Mouse (Mus musculus) thymus, postnatal 25 days (tissue): ENCODE data around the gene Gm21190.
"Not testable (repeated sequence)": the region's sequence is repeated elsewhere in the genome, so short reads cannot be mapped to it uniquely, and the experiment has no call there.

Source experiments
- DNase-seq: peaks from one replicate; pipeline ENCODE4 v3.0.0; 2022

Gm21190 gene

GRCm38 (mm10) chr5:15529122-15529521 is at the start of gene Gm21190:
Gm21190 (minus strand) TSS chr5:15529222.
- DNase-seq: not testable (repeated sequence)

GRCm38 (mm10) chr5:15577033-15577432 is 48.0 kb upstream of the Gm21190 start, which contains the start of gene Gm21083:
Gm21083 (plus strand) TSS chr5:15577333.
- not testable (repeated sequence) for DNase-seq

- not testable (repeated sequence) for DNase-seq
These were observed 44.7 kb upstream of the Gm21190 start for GRCm38 (mm10) chr5:15573735-15574134.

GRCm38 (mm10) chr5:15561425-15562264 is 32.6 kb upstream of the Gm21190 start:
- not testable (repeated sequence) for DNase-seq

GRCm38 (mm10) chr5:15558654-15559053 is 29.6 kb upstream of the Gm21190 start:
- DNase-seq: not testable (repeated sequence)

- not testable (repeated sequence) for DNase-seq
These were observed 20.6 kb upstream of the Gm21190 start for GRCm38 (mm10) chr5:15549606-15550005.

- not testable (repeated sequence) for DNase-seq
These were observed 20.1 kb upstream of the Gm21190 start for GRCm38 (mm10) chr5:15549134-15549533.

GRCm38 (mm10) chr5:15548642-15549041 is 19.6 kb upstream of the Gm21190 start:
- DNase-seq: not testable (repeated sequence)

- DNase-seq: not testable (repeated sequence)
These were observed 6.6 kb downstream of the Gm21190 start for GRCm38 (mm10) chr5:15522470-15522869.

- DNase-seq: not testable (repeated sequence)
These were observed 7.0 kb downstream of the Gm21190 start for GRCm38 (mm10) chr5:15522028-15522427.

- DNase-seq: not testable (repeated sequence)
These were observed 8.6 kb downstream of the Gm21190 start for GRCm38 (mm10) chr5:15520418-15520817.

- DNase-seq: not testable (repeated sequence)
These were observed 11.9 kb downstream of the Gm21190 start for GRCm38 (mm10) chr5:15517150-15517549.

GRCm38 (mm10) chr5:15512236-15512635 is 16.8 kb downstream of the Gm21190 start:
- not testable (repeated sequence) for DNase-seq

GRCm38 (mm10) chr5:15509911-15510310 is 19.1 kb downstream of the Gm21190 start:
- not testable (repeated sequence) for DNase-seq

GRCm38 (mm10) chr5:15508460-15509451 is 20.3 kb downstream of the Gm21190 start:
- not testable (repeated sequence) for DNase-seq

GRCm38 (mm10) chr5:15507757-15508459 is 21.1 kb downstream of the Gm21190 start:
- DNase-seq: not testable (repeated sequence)

- no peak for DNase-seq
These were observed 21.8 kb downstream of the Gm21190 start for GRCm38 (mm10) chr5:15507309-15507619.

GRCm38 (mm10) chr5:15506575-15507308 is 22.3 kb downstream of the Gm21190 start:
- DNase-seq: no peak

GRCm38 (mm10) chr5:15498774-15499400 is 30.1 kb downstream of the Gm21190 start:
- peak; percentile 10 for DNase-seq

GRCm38 (mm10) chr5:15498350-15498749 is 30.7 kb downstream of the Gm21190 start:
- DNase-seq: not testable (repeated sequence)

- not testable (repeated sequence) for DNase-seq
These were observed 38.1 kb downstream of the Gm21190 start for GRCm38 (mm10) chr5:15490934-15491333.
